Mouse (Mus musculus): ENCODE measurements at regions not wholly inside any gene's neighbourhood (a gene's known extent, or its start where the extent isn't known, plus 50 kb on each side); places are given as distances from the start of the nearest gene placed in this dataset.

DNA sequence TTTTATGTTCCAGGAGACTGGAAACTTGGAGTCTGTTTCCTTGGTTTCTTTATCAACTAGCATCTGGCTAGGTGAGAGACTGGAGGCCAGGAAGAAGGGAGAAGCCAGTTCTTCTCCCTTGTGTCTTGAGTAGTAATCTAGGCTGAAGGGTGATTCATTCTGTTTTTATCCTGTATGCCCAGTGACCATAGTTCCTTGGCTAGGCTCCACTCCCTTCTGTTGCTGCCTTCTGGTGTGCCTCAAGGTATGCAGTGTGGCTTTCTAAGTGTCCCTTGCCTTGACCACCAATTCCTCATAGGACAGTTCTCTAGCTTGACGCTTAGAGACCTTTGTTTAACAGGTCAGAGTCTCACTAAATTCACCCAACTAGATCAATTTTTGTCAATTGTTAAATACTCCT is 303.3 kb upstream of the Gm12728 start:
- 77% methylated on average over 1 of the region's 1 CpGs for WGBS
- no peak overlapping the region for H3K4me3 ChIP-seq (ENCODE audit: low read depth, low read length)
- no peak for TF ChIP-seq CTCF (IDR thresholded peaks at IDR 0.05; ENCODE audit: low read depth)
- no peak for TF ChIP-seq EP300 (optimal IDR thresholded peaks at IDR 0.05)
- H3K27ac ChIP-seq (replicated peaks) = no peak overlapping the region
- no peak overlapping the region for H3K9ac ChIP-seq (ENCODE audit: low read length)
- ATAC-seq (ENCODE audit: low FRiP score, low TSS enrichment) = no peak
- H3K4me1 ChIP-seq (replicated peaks; ENCODE audit: control insufficient read depth, insufficient read depth) = no peaks in the 10 kb centered on the region
- H3K27me3 ChIP-seq (ENCODE audit: control insufficient read depth, insufficient read depth, low read length) = no peaks in the 10 kb centered on the region
- H3K9me3 ChIP-seq (ENCODE audit: control insufficient read depth, low read length) = no peaks in the 10 kb centered on the region
- no peak for DNase-seq (ENCODE audit: low spot score)
- no peak overlapping the region for H3K4me2 ChIP-seq (replicated peaks; ENCODE audit: low read depth)
- no peaks in the 10 kb centered on the region for H3K36me3 ChIP-seq (ENCODE audit: control insufficient read depth, insufficient read depth, low read length)

- TF ChIP-seq EP300 (optimal IDR thresholded peaks at IDR 0.05) = no peak
- no peak for TF ChIP-seq CTCF (IDR thresholded peaks at IDR 0.05; ENCODE audit: low read depth)
- no peak overlapping the region for H3K4me3 ChIP-seq (ENCODE audit: low read depth, low read length)
- WGBS = 70% methylated on average over 2 of the region's 2 CpGs
Observed at GRCm38 (mm10) chr4:105496176-105496575, 293.5 kb upstream of the Gm12728 start.

DNA sequence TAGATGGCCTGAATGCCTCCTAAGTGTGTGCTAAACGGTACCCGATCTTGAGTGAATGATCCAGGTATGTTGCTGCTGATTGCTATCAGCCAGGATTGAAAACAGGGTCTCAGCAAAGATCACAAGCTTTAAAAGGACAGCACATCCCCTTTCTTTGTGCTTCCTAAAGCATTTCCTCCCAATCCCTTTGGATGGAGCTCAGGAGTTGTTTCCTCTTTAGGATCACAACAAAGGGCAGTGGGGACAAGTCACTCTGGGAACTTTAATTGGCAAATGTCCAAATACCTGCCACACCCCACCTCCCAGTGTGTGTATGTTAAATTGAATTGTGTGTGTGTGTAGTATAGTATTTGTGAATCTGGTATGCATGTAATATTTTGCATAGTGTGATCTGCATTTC is 283.5 kb upstream of the Gm12728 start:
- H3K36me3 ChIP-seq (ENCODE audit: control insufficient read depth, insufficient read depth, low read length) = no peaks in the 10 kb centered on the region
- H3K27me3 ChIP-seq (ENCODE audit: control insufficient read depth, insufficient read depth, low read length) = no peaks in the 10 kb centered on the region
- no peaks in the 10 kb centered on the region for H3K9me3 ChIP-seq (ENCODE audit: control insufficient read depth, low read length)
- WGBS = 65% methylated on average over 2 of the region's 2 CpGs
- no peak overlapping the region for H3K4me2 ChIP-seq (replicated peaks; ENCODE audit: low read depth)
- DNase-seq (ENCODE audit: low spot score) (no peak), ATAC-seq (ENCODE audit: low FRiP score, low TSS enrichment) (no peak)
- no peak overlapping the region for H3K4me3 ChIP-seq (ENCODE audit: low read depth, low read length)
- H3K9ac ChIP-seq (ENCODE audit: low read length) = no peak overlapping the region
- H3K4me1 ChIP-seq (replicated peaks; ENCODE audit: control insufficient read depth, insufficient read depth) = no peaks in the 10 kb centered on the region
- TF ChIP-seq CTCF (IDR thresholded peaks at IDR 0.05; ENCODE audit: low read depth) = no peak
- no peak for TF ChIP-seq EP300 (optimal IDR thresholded peaks at IDR 0.05)
- no peak overlapping the region for H3K27ac ChIP-seq (replicated peaks)

More at GRCm38 (mm10) chr4:105496176-105496575, 293.5 kb upstream of the Gm12728 start:
- Histone ChIP-seq H3K9me3 (ENCODE audit: control insufficient read depth, low read length) (no peaks in the 10 kb centered on the region), H3K9ac (ENCODE audit: low read length) (no peak overlapping the region), H3K36me3 (ENCODE audit: control insufficient read depth, insufficient read depth, low read length) (no peaks in the 10 kb centered on the region), H3K27ac (replicated peaks) (no peak overlapping the region), H3K27me3 (ENCODE audit: control insufficient read depth, insufficient read depth, low read length) (no peaks in the 10 kb centered on the region), H3K4me2 (replicated peaks; ENCODE audit: low read depth) (no peak overlapping the region), H3K4me1 (replicated peaks; ENCODE audit: control insufficient read depth, insufficient read depth) (no peaks in the 10 kb centered on the region)
- DNase-seq (ENCODE audit: low spot score) = no peak
- ATAC-seq (ENCODE audit: low FRiP score, low TSS enrichment) = no peak

DNA sequence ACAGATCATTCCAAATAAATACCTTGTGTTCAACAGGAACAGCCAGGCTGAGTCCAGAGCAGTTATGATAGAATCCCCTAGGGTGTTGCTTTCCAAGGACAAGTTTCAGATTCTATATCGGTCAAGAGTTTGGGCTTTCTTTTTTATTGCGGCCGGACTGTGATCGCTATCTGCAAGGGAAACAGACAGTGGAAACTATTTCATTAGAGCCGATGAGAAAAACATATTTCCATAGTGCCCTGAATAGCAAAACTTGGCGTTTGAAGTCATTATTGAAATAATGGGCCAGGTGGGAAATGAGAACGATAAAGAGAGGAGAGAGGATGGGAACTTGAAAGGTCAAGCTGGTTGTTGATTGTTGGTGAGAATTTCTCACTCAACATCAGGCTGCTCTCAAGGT is 282.4 kb upstream of the Gm12728 start:
- 81% methylated on average over 7 of the region's 7 CpGs for WGBS
- H3K4me3 ChIP-seq (ENCODE audit: low read depth, low read length) = no peak overlapping the region
- no peaks in the 10 kb centered on the region for H3K9me3 ChIP-seq (ENCODE audit: control insufficient read depth, low read length)
- H3K27me3 ChIP-seq (ENCODE audit: control insufficient read depth, insufficient read depth, low read length) = no peaks in the 10 kb centered on the region
- H3K27ac ChIP-seq (replicated peaks) = no peak overlapping the region
- H3K9ac ChIP-seq (ENCODE audit: low read length) = no peak overlapping the region
- TF ChIP-seq CTCF (IDR thresholded peaks at IDR 0.05; ENCODE audit: low read depth) (no peak), EP300 (optimal IDR thresholded peaks at IDR 0.05) (no peak)
- no peak for ATAC-seq (ENCODE audit: low FRiP score, low TSS enrichment)
- no peak overlapping the region for H3K4me2 ChIP-seq (replicated peaks; ENCODE audit: low read depth)
- H3K4me1 ChIP-seq (replicated peaks; ENCODE audit: control insufficient read depth, insufficient read depth) = no peaks in the 10 kb centered on the region
- no peak for DNase-seq (ENCODE audit: low spot score)
- no peaks in the 10 kb centered on the region for H3K36me3 ChIP-seq (ENCODE audit: control insufficient read depth, insufficient read depth, low read length)

DNA sequence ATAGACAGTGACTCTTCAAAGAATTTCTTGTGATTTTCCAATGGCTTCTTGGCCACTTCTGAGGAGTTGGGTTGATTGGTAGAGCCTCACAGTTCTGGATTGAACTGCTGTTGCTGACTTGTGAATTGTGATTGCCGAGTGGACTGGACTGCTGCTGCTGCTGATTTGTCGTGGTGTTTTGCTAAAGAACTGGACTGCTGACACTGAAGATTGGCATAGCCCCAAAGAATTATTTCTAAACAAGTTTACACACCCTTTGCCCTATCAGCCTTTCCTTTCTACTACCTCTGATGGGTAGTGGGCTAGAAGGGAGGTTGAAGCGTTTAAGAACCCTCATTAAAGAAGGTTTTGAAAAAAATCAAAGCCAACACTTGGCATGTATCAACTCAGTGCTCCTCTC is 280.6 kb upstream of the Gm12728 start:
- ATAC-seq (ENCODE audit: low FRiP score, low TSS enrichment) (no peak), DNase-seq (ENCODE audit: low spot score) (no peak)
- Histone ChIP-seq H3K4me2 (replicated peaks; ENCODE audit: low read depth) (no peak overlapping the region), H3K4me1 (replicated peaks; ENCODE audit: control insufficient read depth, insufficient read depth) (no peaks in the 10 kb centered on the region), H3K4me3 (ENCODE audit: low read depth, low read length) (no peak overlapping the region), H3K9me3 (ENCODE audit: control insufficient read depth, low read length) (no peaks in the 10 kb centered on the region), H3K9ac (ENCODE audit: low read length) (no peak overlapping the region), H3K27me3 (ENCODE audit: control insufficient read depth, insufficient read depth, low read length) (no peaks in the 10 kb centered on the region), H3K27ac (replicated peaks) (no peak overlapping the region), H3K36me3 (ENCODE audit: control insufficient read depth, insufficient read depth, low read length) (no peaks in the 10 kb centered on the region)
- 81% methylated on average over 3 of the region's 3 CpGs for WGBS
- TF ChIP-seq EP300 (optimal IDR thresholded peaks at IDR 0.05) (no peak), CTCF (IDR thresholded peaks at IDR 0.05; ENCODE audit: low read depth) (no peak)

- H3K4me1 ChIP-seq (replicated peaks; ENCODE audit: control insufficient read depth, insufficient read depth) = no peaks in the 10 kb centered on the region
- no peak overlapping the region for H3K4me3 ChIP-seq (ENCODE audit: low read depth, low read length)
- no peak overlapping the region for H3K9ac ChIP-seq (ENCODE audit: low read length)
- DNase-seq (ENCODE audit: low spot score) (no peak), ATAC-seq (ENCODE audit: low FRiP score, low TSS enrichment) (no peak)
- no peak overlapping the region for H3K4me2 ChIP-seq (replicated peaks; ENCODE audit: low read depth)
- no peaks in the 10 kb centered on the region for H3K27me3 ChIP-seq (ENCODE audit: control insufficient read depth, insufficient read depth, low read length)
- no peaks in the 10 kb centered on the region for H3K9me3 ChIP-seq (ENCODE audit: control insufficient read depth, low read length)
- H3K27ac ChIP-seq (replicated peaks) = no peak overlapping the region
- TF ChIP-seq CTCF (IDR thresholded peaks at IDR 0.05; ENCODE audit: low read depth) = no peak
- TF ChIP-seq EP300 (optimal IDR thresholded peaks at IDR 0.05) = no peak
- 86% methylated on average over 1 of the region's 1 CpGs for WGBS
- no peaks in the 10 kb centered on the region for H3K36me3 ChIP-seq (ENCODE audit: control insufficient read depth, insufficient read depth, low read length)
Observed at GRCm38 (mm10) chr4:105510406-105510805, 279.3 kb upstream of the Gm12728 start.

Measured in stomach, postnatal 0 days (tissue).